Mouse (Mus musculus): ENCODE results near the gene Aldh3b1. TPM values are rescaled to one million over a fixed set of nuclear protein-coding genes. Genes with fewer than 3 reads are reported as not detected.

Aldh3b1 gene
- polyA plus RNA-seq, 1 experiment from 2014 or later: 1.8 TPM

DNA sequence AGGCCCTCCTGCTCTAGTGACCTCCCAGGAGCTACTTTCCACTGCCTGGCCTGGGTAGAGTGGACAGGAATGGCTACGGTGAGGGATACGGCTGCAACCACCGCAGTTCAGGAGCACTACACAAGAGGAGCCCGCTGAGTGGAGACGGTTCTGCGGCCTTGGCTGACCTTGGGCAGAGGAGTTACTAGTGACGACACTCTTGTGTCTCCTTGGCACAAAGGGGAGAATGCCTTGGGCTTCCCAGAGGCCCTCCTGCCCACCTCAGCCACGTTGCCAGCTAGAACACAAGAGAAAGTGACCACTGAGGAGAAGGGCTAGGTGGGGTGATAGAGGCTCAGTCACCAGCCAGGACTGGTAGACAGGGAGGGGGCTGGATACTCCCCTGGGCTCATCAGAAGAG is 5.4 kb downstream of the Aldh3b1 start:
- H3K36me3 ChIP-seq (ENCODE audit: control insufficient read depth, insufficient read depth, low read length): no peaks in the 10 kb centered on the region
- WGBS: 64% methylated on average over 8 of the region's 8 CpGs
- no peak overlapping the region for H3K4me2 ChIP-seq (replicated peaks; ENCODE audit: low read depth)
- no peaks in the 10 kb centered on the region for H3K27me3 ChIP-seq (ENCODE audit: control insufficient read depth, insufficient read depth, low read length)
- no peak for ATAC-seq (ENCODE audit: low FRiP score, low TSS enrichment)
- 0 out of 2 replicates have a peak overlapping the region, but pooled peaks have one; percentile 35 for H3K27ac ChIP-seq (replicated peaks)
- no peaks in the 10 kb centered on the region for H3K4me1 ChIP-seq (replicated peaks; ENCODE audit: control insufficient read depth, insufficient read depth)
- H3K9ac ChIP-seq (ENCODE audit: low read length): no peak overlapping the region
- no peak for TF ChIP-seq EP300 (optimal IDR thresholded peaks at IDR 0.05)
- TF ChIP-seq CTCF (IDR thresholded peaks at IDR 0.05; ENCODE audit: low read depth): no peak
- no peaks in the 10 kb centered on the region for H3K9me3 ChIP-seq (ENCODE audit: control insufficient read depth, low read length)
- H3K4me3 ChIP-seq (ENCODE audit: low read depth, low read length): no peak overlapping the region
- no peak for DNase-seq (ENCODE audit: low spot score)

DNA sequence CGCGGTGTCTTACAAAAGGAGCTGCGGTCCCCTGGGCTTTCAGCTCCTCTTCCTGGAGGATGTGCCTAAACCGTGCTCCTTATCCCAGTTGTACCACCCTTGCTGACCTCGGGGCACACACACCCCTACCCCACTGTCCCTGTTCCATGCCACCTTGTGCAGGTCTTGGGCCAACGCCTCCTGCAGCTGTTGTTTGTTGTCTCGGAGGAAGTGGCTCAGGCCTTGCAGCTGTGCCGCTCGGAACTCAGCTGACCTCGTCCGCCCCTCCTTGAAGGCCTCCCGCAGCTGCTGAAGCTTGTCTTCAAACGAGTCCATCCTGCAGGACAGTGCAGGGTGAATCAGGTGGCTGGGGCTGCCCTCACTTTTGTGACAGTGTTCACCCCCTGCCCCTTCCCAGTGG is 6.0 kb downstream of the Aldh3b1 start:
- Histone ChIP-seq H3K4me3 (ENCODE audit: low read depth, low read length) (no peak overlapping the region), H3K9me3 (ENCODE audit: control insufficient read depth, low read length) (no peaks in the 10 kb centered on the region), H3K27ac (replicated peaks) (0 out of 2 replicates have a peak overlapping the region, but pooled peaks have one; percentile 35), H3K9ac (ENCODE audit: low read length) (no peak overlapping the region), H3K27me3 (ENCODE audit: control insufficient read depth, insufficient read depth, low read length) (no peaks in the 10 kb centered on the region), H3K4me2 (replicated peaks; ENCODE audit: low read depth) (no peak overlapping the region), H3K4me1 (replicated peaks; ENCODE audit: control insufficient read depth, insufficient read depth) (no peaks in the 10 kb centered on the region), H3K36me3 (ENCODE audit: control insufficient read depth, insufficient read depth, low read length) (no peaks in the 10 kb centered on the region)
- 46% methylated on average over 13 of the region's 13 CpGs for WGBS
- no peak for TF ChIP-seq EP300 (optimal IDR thresholded peaks at IDR 0.05)
- TF ChIP-seq CTCF (IDR thresholded peaks at IDR 0.05; ENCODE audit: low read depth): no peak
- ATAC-seq (ENCODE audit: low FRiP score, low TSS enrichment) (0 out of 2 replicates have a peak, but pooled peaks have one; percentile 22), DNase-seq (ENCODE audit: low spot score) (no peak)

DNA sequence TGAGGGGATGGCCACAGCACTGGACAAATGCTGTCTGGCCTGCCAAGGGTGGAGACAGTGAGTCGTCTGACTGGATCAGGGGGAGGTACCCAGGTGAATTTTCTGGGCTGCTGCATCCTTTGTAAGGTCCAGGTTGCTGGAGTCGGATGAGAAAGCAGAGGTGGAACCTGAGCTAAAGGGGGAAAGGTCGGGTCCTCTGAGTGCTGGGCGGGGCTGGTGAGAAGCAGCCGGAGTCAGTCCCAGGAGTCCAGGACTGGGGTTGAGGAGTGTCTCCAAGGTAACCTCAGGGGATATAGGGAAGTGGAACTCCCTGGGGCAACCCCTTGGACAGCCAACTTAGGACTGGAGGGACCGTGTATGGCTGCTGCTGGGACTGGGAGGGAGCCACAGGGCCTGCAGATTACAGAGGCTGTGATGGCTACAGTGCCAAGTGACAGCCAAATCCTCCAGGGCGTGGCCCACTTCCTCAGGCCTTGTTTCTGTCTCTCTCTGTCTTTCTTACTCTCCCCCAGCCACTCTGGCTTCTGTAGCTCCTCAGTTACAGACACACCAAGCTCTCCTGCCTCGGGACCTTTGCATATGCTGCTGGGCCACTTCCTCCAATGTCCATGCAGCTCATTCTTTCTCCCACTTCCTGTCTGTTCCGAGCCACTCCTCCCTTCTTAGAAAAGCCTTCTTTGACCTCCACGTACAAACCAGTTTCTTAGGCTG is 6.8 kb downstream of the Aldh3b1 start:
- DNase-seq (ENCODE audit: low spot score) (no peak), ATAC-seq (ENCODE audit: low FRiP score, low TSS enrichment) (no peak)
- H3K9ac ChIP-seq (ENCODE audit: low read length): no peak overlapping the region
- no peaks in the 10 kb centered on the region for H3K36me3 ChIP-seq (ENCODE audit: control insufficient read depth, insufficient read depth, low read length)
- H3K27ac ChIP-seq (replicated peaks): peak overlapping the region; percentile 18; the same call in 1 of the 2 replicates
- H3K4me1 ChIP-seq (replicated peaks; ENCODE audit: control insufficient read depth, insufficient read depth): no peaks in the 10 kb centered on the region
- no peak overlapping the region for H3K4me3 ChIP-seq (ENCODE audit: low read depth, low read length)
- H3K9me3 ChIP-seq (ENCODE audit: control insufficient read depth, low read length): no peaks in the 10 kb centered on the region
- no peak overlapping the region for H3K4me2 ChIP-seq (replicated peaks; ENCODE audit: low read depth)
- WGBS: 44% methylated on average over 10 of the region's 10 CpGs
- no peak for TF ChIP-seq CTCF (IDR thresholded peaks at IDR 0.05; ENCODE audit: low read depth)
- no peak for TF ChIP-seq EP300 (optimal IDR thresholded peaks at IDR 0.05)
- no peaks in the 10 kb centered on the region for H3K27me3 ChIP-seq (ENCODE audit: control insufficient read depth, insufficient read depth, low read length)

DNA sequence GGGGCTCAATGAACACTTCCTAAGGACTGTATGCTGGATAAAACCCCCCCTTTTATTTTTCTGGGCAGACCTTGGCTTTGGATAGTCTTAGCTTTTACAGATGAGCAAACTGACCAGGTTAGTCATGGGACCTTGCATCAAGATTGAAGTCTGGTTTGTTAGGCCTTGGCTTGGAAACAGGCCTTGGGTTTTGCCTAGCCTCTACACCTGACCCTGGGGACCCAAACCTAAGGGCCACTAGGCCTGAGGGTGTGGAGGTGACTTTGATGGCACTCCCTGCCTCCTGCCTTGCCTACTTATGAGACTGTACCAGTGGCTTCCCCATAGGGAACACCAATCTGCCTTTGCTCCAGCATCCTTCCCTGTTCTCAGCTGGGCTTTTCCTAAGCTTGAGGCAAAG is 9.7 kb downstream of the Aldh3b1 start:
- Histone ChIP-seq H3K27ac (replicated peaks) (no peak overlapping the region), H3K9ac (ENCODE audit: low read length) (no peak overlapping the region), H3K4me2 (replicated peaks; ENCODE audit: low read depth) (no peak overlapping the region), H3K27me3 (ENCODE audit: control insufficient read depth, insufficient read depth, low read length) (no peaks in the 10 kb centered on the region), H3K9me3 (ENCODE audit: control insufficient read depth, low read length) (no peaks in the 10 kb centered on the region), H3K4me1 (replicated peaks; ENCODE audit: control insufficient read depth, insufficient read depth) (no peaks in the 10 kb centered on the region), H3K4me3 (ENCODE audit: low read depth, low read length) (no peak overlapping the region), H3K36me3 (ENCODE audit: control insufficient read depth, insufficient read depth, low read length) (no peaks in the 10 kb centered on the region)
- TF ChIP-seq CTCF (IDR thresholded peaks at IDR 0.05; ENCODE audit: low read depth) (no peak), EP300 (optimal IDR thresholded peaks at IDR 0.05) (no peak)
- no peak for ATAC-seq (ENCODE audit: low FRiP score, low TSS enrichment)
- no peak for DNase-seq (ENCODE audit: low spot score)

DNA sequence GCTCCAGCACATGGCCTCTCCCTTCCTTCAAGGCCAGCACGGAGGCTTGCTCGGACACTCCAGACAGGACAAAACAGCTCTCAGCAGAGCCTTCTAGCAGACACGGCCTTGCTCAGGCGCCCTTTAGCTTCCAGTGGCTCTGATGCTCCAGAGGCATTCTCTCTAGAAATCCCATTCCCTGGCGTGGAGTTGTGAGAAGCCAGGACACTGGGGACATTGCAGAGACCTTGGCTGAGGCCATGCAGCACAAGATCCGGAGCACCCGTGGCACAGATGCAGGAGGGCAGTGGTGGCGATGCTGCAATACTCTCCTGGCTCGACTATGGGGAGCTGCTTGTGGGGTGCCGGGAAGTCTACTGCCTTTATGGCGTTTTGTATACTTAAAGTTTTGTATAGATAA is 12.9 kb downstream of the Aldh3b1 start:
- peaks cover 3% of the 10 kb centered on the region; the same call in 1 of the 2 replicates for H3K4me1 ChIP-seq (replicated peaks; ENCODE audit: control insufficient read depth, insufficient read depth)
- H3K9me3 ChIP-seq (ENCODE audit: control insufficient read depth, low read length): no peaks in the 10 kb centered on the region
- TF ChIP-seq EP300 (optimal IDR thresholded peaks at IDR 0.05) (no peak), CTCF (IDR thresholded peaks at IDR 0.05; ENCODE audit: low read depth) (no peak)
- no peak for ATAC-seq (ENCODE audit: low FRiP score, low TSS enrichment)
- no peak overlapping the region for H3K9ac ChIP-seq (ENCODE audit: low read length)
- WGBS: 71% methylated on average over 11 of the region's 11 CpGs
- H3K27me3 ChIP-seq (ENCODE audit: control insufficient read depth, insufficient read depth, low read length): no peaks in the 10 kb centered on the region
- DNase-seq (ENCODE audit: low spot score): no peak
- H3K27ac ChIP-seq (replicated peaks): no peak overlapping the region
- no peak overlapping the region for H3K4me3 ChIP-seq (ENCODE audit: low read depth, low read length)
- no peak overlapping the region for H3K4me2 ChIP-seq (replicated peaks; ENCODE audit: low read depth)
- H3K36me3 ChIP-seq (ENCODE audit: control insufficient read depth, insufficient read depth, low read length): no peaks in the 10 kb centered on the region

DNA sequence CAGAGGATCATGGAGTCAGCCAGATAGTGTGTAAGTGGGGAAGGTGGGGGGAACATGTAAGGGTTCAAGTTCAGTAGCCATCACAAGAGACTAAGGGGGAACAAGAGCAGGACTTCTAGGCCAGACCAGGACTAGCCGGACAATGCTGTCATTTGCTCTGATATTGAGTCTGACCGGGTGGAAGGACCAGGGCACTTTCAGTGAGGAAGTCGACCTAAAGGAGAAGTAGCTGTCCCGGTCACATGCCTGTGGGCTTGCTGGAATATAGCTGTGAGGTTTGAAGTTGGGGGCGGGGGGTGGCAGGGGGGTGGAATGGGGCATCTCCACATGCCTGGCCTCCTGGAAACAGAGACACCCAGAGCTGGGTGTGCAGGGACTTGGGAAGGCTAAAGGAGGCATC is 15.1 kb downstream of the Aldh3b1 start:
- TF ChIP-seq EP300 (optimal IDR thresholded peaks at IDR 0.05): no peak
- TF ChIP-seq CTCF (IDR thresholded peaks at IDR 0.05; ENCODE audit: low read depth): no peak
- Histone ChIP-seq H3K27me3 (ENCODE audit: control insufficient read depth, insufficient read depth, low read length) (no peaks in the 10 kb centered on the region), H3K9me3 (ENCODE audit: control insufficient read depth, low read length) (no peaks in the 10 kb centered on the region), H3K27ac (replicated peaks) (no peak overlapping the region), H3K4me2 (replicated peaks; ENCODE audit: low read depth) (no peak overlapping the region), H3K36me3 (ENCODE audit: control insufficient read depth, insufficient read depth, low read length) (peaks cover 4% of the 10 kb centered on the region), H3K9ac (ENCODE audit: low read length) (no peak overlapping the region), H3K4me3 (ENCODE audit: low read depth, low read length) (no peak overlapping the region), H3K4me1 (replicated peaks; ENCODE audit: control insufficient read depth, insufficient read depth) (peaks cover 3% of the 10 kb centered on the region; the same call in 1 of the 2 replicates)
- ATAC-seq (ENCODE audit: low FRiP score, low TSS enrichment) (no peak), DNase-seq (ENCODE audit: low spot score) (no peak)
- 91% methylated on average over 5 of the region's 5 CpGs for WGBS
